Mouse (Mus musculus) heart, postnatal 0 days (tissue): ENCODE results near the gene Prkch. TPM values are rescaled to one million over a fixed set of nuclear protein-coding genes. Genes with fewer than 3 reads are reported as not detected.

Experiments
- ATAC-seq: fragments of 200-750 bp; cut with Nextera tagmentation; 2 replicates; pipeline ENCODE4 v1.8.0; 2017; ENCODE audit warnings: low read depth, moderate number of reproducible peaks, moderate library complexity; ENCODE audit not compliant: insufficient read depth
- DNase-seq: peaks from one replicate; pipeline ENCODE4 v3.0.0-alpha.2; 2016; ENCODE audit warnings: low spot score
- H3K27ac ChIP-seq: fragments of 300-500 bp; sonication (generic); 2 replicates; pipeline ENCODE4 v1.5.1; 2014; ENCODE audit warnings: low read depth, mild to moderate bottlenecking
- H3K27me3 ChIP-seq: fragments of 300-500 bp; sonication (generic); 2 replicates; pipeline ENCODE4 v1.6.1; 2014; ENCODE audit warnings: low read length, mixed read lengths; ENCODE audit not compliant: control insufficient read depth, insufficient read depth
- H3K36me3 ChIP-seq: fragments of 300-500 bp; sonication (generic); replicated peaks from 2 replicates; pipeline ENCODE4 v1.6.1; 2014; ENCODE audit warnings: low read length, mixed read lengths; ENCODE audit not compliant: control insufficient read depth, insufficient read depth
- H3K4me1 ChIP-seq: fragments of 300-500 bp; sonication (generic); 2 replicates; pipeline ENCODE4 v1.6.1; 2014; ENCODE audit warnings: antibody characterized with exemption; ENCODE audit not compliant: control insufficient read depth, insufficient read depth
- H3K4me2 ChIP-seq: fragments of 300-500 bp; sonication (generic); 2 replicates; pipeline ENCODE4 v1.6.1; 2014; ENCODE audit warnings: low read depth, mild to moderate bottlenecking, low read length, moderate library complexity
- H3K4me3 ChIP-seq: fragments of 300-500 bp; sonication (generic); 2 replicates; pipeline ENCODE4 v1.5.1; 2014; ENCODE audit warnings: low read depth, low read length
- H3K9ac ChIP-seq: fragments of 300-500 bp; sonication (generic); replicated peaks from 2 replicates; pipeline ENCODE4 v1.6.1; 2014; ENCODE audit warnings: low read depth, low read length, mixed read lengths
- H3K9me3 ChIP-seq: fragments of 300-500 bp; sonication (generic); replicated peaks from 2 replicates; pipeline ENCODE4 v1.6.1; 2016; ENCODE audit warnings: low read length; ENCODE audit not compliant: control insufficient read depth
- CTCF ChIP-seq: IDR thresholded peaks from 2 replicates; pipeline ENCODE4 v1.5.1; 2016; ENCODE audit warnings: antibody characterized with exemption, control low read depth, low read depth
- EP300 ChIP-seq: IDR thresholded peaks from 2 replicates; pipeline ENCODE4 v1.6.1; 2016; ENCODE audit warnings: antibody characterized with exemption, low read depth
- WGBS: fragments of 180-500 bp; shearing (Covaris S2); extraction: QIAGEN DNeasy Blood & Tissue Kit; methylation state at CpG from one replicate; pipeline ENCODE4 v1.1.7; 2014; 5-methylcytosine and 5-hydroxymethylcytosine counted together
- polyA plus RNA-seq: library from polyadenylated mRNA; unstranded; fragments of >200 nt; fragmentation: Nextera tagmentation; extraction: Ambion mirVana; gene quantifications from 2 replicates; pipeline ENCODE4 v1.2.1, GENCODE M21; 2015
- total RNA-seq: library from RNA; depleted of rRNA; stranded (reverse); fragments of >200 nt; gene quantifications from 2 replicates; pipeline ENCODE4 v1.2.3, GENCODE M21; 2014; ENCODE audit warnings: low replicate concordance

Prkch gene
- total and polyA plus RNA-seq, 2 experiments from 2014 or later = 7.9 to 20.5 TPM

GRCm38 (mm10) chr12:73591625-73592024 lies 7.0 kb downstream of the Prkch start:
- whole genome bisulfite sequencing = 27% methylated on average over 8 of the region's 11 CpGs
- ATAC-seq (peak; percentile 78), DNase-seq (peak; percentile 73)
- no peak for TF ChIP-seq CTCF
- peak; percentile 89 for TF ChIP-seq EP300
- H3K4me1 ChIP-seq = no peaks in the 10 kb centered on the region; the same call in 1 of the 2 replicates
- no peak overlapping the region for H3K9ac ChIP-seq
- no peaks in the 10 kb centered on the region for H3K36me3 ChIP-seq
- H3K4me3 ChIP-seq = no peak overlapping the region
- no peaks in the 10 kb centered on the region for H3K27me3 ChIP-seq
- H3K27ac ChIP-seq = peak overlapping the region; percentile 83
- H3K4me2 ChIP-seq = peak overlapping the region; percentile 28
- H3K9me3 ChIP-seq = no peaks in the 10 kb centered on the region

- no peaks in the 10 kb centered on the region for H3K27me3 ChIP-seq
- H3K9me3 ChIP-seq = no peaks in the 10 kb centered on the region
- H3K4me2 ChIP-seq = peak overlapping the region; percentile 13; the same call in 1 of the 2 replicates
- no peaks in the 10 kb centered on the region for H3K36me3 ChIP-seq
- no peak for TF ChIP-seq EP300
- no peak for TF ChIP-seq CTCF
- ATAC-seq (no peak), DNase-seq (no peak)
- H3K9ac ChIP-seq = no peak overlapping the region
- WGBS = 69% methylated on average over 12 of the region's 12 CpGs
- no peaks in the 10 kb centered on the region; the same call in 1 of the 2 replicates for H3K4me1 ChIP-seq
- H3K4me3 ChIP-seq = no peak overlapping the region
- H3K27ac ChIP-seq = peak overlapping the region; percentile 18
Measured at GRCm38 (mm10) chr12:73593021-73593798, 8.6 kb downstream of the Prkch start.

- Histone ChIP-seq H3K4me2 (no peak overlapping the region), H3K4me1 (no peaks in the 10 kb centered on the region; the same call in 1 of the 2 replicates), H3K36me3 (no peaks in the 10 kb centered on the region), H3K9me3 (no peaks in the 10 kb centered on the region), H3K27me3 (no peaks in the 10 kb centered on the region), H3K9ac (no peak overlapping the region), H3K4me3 (no peak overlapping the region), H3K27ac (peak overlapping the region; percentile 18; the same call in 1 of the 2 replicates)
- DNase-seq (no peak), ATAC-seq (no peak)
- TF ChIP-seq CTCF (no peak), EP300 (no peak)
- 63% methylated on average over 9 of the region's 9 CpGs for WGBS
Measured at GRCm38 (mm10) chr12:73594177-73594745, 9.7 kb downstream of the Prkch start.

GRCm38 (mm10) chr12:73595226-73595625 lies 10.6 kb downstream of the Prkch start:
- Histone ChIP-seq H3K9me3 (no peaks in the 10 kb centered on the region), H3K9ac (no peak overlapping the region), H3K27me3 (no peaks in the 10 kb centered on the region), H3K4me2 (no peak overlapping the region), H3K27ac (0 out of 2 replicates have a peak overlapping the region, but pooled peaks have one; percentile 26), H3K4me1 (no peaks in the 10 kb centered on the region; the same call in 1 of the 2 replicates), H3K4me3 (no peak overlapping the region), H3K36me3 (no peaks in the 10 kb centered on the region)
- peak; percentile 43; the same call in 1 of the 2 replicates for ATAC-seq
- WGBS = 48% methylated on average over 8 of the region's 8 CpGs
- DNase-seq = peak; percentile 18
- TF ChIP-seq EP300 = no peak
- no peak for TF ChIP-seq CTCF

- no peak for DNase-seq
- Histone ChIP-seq H3K4me2 (no peak overlapping the region), H3K4me1 (no peaks in the 10 kb centered on the region; the same call in 1 of the 2 replicates), H3K9ac (no peak overlapping the region), H3K4me3 (no peak overlapping the region), H3K36me3 (no peaks in the 10 kb centered on the region), H3K27me3 (no peaks in the 10 kb centered on the region), H3K9me3 (no peaks in the 10 kb centered on the region), H3K27ac (no peak overlapping the region)
- WGBS = 48% methylated on average over 6 of the region's 6 CpGs
- TF ChIP-seq EP300 (no peak), CTCF (no peak)
- no peak for ATAC-seq
Measured at GRCm38 (mm10) chr12:73598241-73598640, 13.6 kb downstream of the Prkch start.
